Mouse (Mus musculus) kidney, postnatal 0 days (tissue): ENCODE measurements around the gene Scaf8. TPM values are rescaled to one million over a fixed set of nuclear protein-coding genes. Genes with fewer than 3 reads are reported as not detected.

ENCODE experiments used
- ATAC-seq: fragments of 200-750 bp; cut with Nextera tagmentation; replicated peaks from 2 replicates; pipeline ENCODE4 v1.8.0; 2017; ENCODE audit warnings: low read depth, moderate number of reproducible peaks, moderate TSS enrichment, moderate library complexity; ENCODE audit not compliant: low FRiP score
- DNase-seq: peaks from one replicate; pipeline ENCODE4 v3.0.0-alpha.2; 2016; ENCODE audit warnings: low spot score
- H3K27ac ChIP-seq: fragments of 300-500 bp; sonication (generic); 2 replicates; pipeline ENCODE4 v1.5.1; 2014; ENCODE audit warnings: mild to moderate bottlenecking
- H3K27me3 ChIP-seq: fragments of 300-500 bp; sonication (generic); 2 replicates; pipeline ENCODE4 v1.6.1; 2014; ENCODE audit warnings: low read length, mixed read lengths; ENCODE audit not compliant: insufficient read depth
- H3K36me3 ChIP-seq: fragments of 300-500 bp; sonication (generic); 2 replicates; pipeline ENCODE4 v1.6.1; 2014; ENCODE audit warnings: low read length, mixed read lengths; ENCODE audit not compliant: insufficient read depth
- H3K4me1 ChIP-seq: fragments of 300-500 bp; sonication (generic); replicated peaks from 2 replicates; pipeline ENCODE4 v1.6.1; 2014; ENCODE audit warnings: antibody characterized with exemption, low read length, mixed read lengths; ENCODE audit not compliant: insufficient read depth
- H3K4me2 ChIP-seq: fragments of 300-500 bp; sonication (generic); 2 replicates; pipeline ENCODE4 v1.6.1; 2014; ENCODE audit warnings: mild to moderate bottlenecking, low read length, moderate library complexity, mixed read lengths
- H3K4me3 ChIP-seq: fragments of 300-500 bp; sonication (generic); replicated peaks from 2 replicates; pipeline ENCODE4 v1.5.1; 2014; ENCODE audit warnings: low read depth, low read length
- H3K9ac ChIP-seq: fragments of 300-500 bp; sonication (generic); 2 replicates; pipeline ENCODE4 v1.6.1; 2014; ENCODE audit warnings: low read depth, low read length
- H3K9me3 ChIP-seq: fragments of 300-500 bp; sonication (generic); replicated peaks from 2 replicates; pipeline ENCODE4 v1.6.1; 2016; ENCODE audit warnings: low read length, inconsistent platforms, mixed read lengths
- CTCF ChIP-seq: IDR thresholded peaks from 2 replicates; pipeline ENCODE4 v1.5.1; 2016; ENCODE audit warnings: antibody characterized with exemption, low read depth, mild to moderate bottlenecking, moderate library complexity
- WGBS: fragments of 180-500 bp; shearing (Covaris S2); extraction: QIAGEN DNeasy Blood & Tissue Kit; methylation state at CpG from one replicate; pipeline ENCODE4 v1.1.7; 2014; 5-methylcytosine and 5-hydroxymethylcytosine counted together
- polyA plus RNA-seq: library from polyadenylated mRNA; unstranded; fragments of >200 nt; fragmentation: Nextera tagmentation; extraction: Ambion mirVana; gene quantifications from 2 replicates; pipeline ENCODE4 v1.2.1, GENCODE M21; 2015

Gene Scaf8
- polyA plus RNA-seq, 1 experiment from 2014 or later: 16.1 TPM

DNA sequence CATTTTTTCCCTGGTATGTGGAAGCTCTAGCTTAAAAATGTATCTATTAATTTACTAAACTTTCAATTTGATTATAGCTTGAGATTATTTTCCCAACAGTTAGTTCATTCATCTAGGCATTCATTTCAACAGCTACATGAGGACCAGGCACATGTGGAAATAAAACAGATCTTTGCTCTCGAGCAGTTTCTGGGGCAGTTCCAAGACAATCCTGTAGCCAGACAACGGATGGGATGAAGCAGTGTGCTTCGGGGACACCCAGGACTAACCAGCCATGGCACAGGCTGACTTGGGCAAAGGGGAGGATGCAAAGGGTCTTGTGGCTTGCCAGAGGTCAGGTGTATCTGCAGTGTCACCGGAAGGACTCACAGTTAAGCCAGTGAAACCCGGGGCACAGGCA lies 117.9 kb downstream of the Scaf8 start:
- 82% methylated on average over 5 of the region's 5 CpGs for whole genome bisulfite sequencing
- no peak for DNase-seq
- no peak for ATAC-seq

DNA sequence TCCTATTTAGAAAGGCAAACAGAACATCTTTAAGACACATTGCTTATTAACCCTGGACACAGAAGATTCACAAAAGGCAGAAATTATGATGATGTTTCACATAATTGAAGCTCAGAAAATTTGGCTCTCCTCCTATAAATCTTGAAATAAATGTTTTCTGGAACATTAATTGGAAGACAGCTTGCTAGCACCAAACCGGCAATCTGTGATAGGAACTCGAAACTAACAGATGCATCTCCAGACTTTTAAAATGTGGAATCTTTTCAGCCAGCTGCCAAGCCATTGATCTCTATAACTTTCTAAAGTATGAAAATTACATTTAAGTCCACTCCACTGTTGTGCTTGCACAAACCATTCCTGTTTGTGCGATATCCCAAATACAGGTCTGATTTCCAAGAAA lies 128.9 kb downstream of the Scaf8 start:
- H3K4me3 ChIP-seq: no peak overlapping the region
- WGBS: 83% methylated on average over 3 of the region's 3 CpGs
- DNase-seq (no peak), ATAC-seq (no peak)
- H3K9ac ChIP-seq: no peak overlapping the region
- no peaks in the 10 kb centered on the region for H3K9me3 ChIP-seq
- H3K27me3 ChIP-seq: no peaks in the 10 kb centered on the region
- no peaks in the 10 kb centered on the region for H3K36me3 ChIP-seq
- no peak overlapping the region for H3K4me2 ChIP-seq
- no peaks in the 10 kb centered on the region; the same call in 1 of the 2 replicates for H3K4me1 ChIP-seq
- H3K27ac ChIP-seq: no peak overlapping the region
- TF ChIP-seq CTCF: no peak

More for the DNA sequence above, 117.9 kb downstream of the Scaf8 start:
- Histone ChIP-seq H3K27me3 (no peaks in the 10 kb centered on the region), H3K36me3 (0 out of 2 replicates have a peak, but pooled peaks cover 4% of the 10 kb centered on the region), H3K9me3 (no peaks in the 10 kb centered on the region), H3K9ac (no peak overlapping the region), H3K27ac (no peak overlapping the region), H3K4me2 (no peak overlapping the region), H3K4me1 (no peaks in the 10 kb centered on the region), H3K4me3 (no peak overlapping the region)
- no peak for TF ChIP-seq CTCF

DNA sequence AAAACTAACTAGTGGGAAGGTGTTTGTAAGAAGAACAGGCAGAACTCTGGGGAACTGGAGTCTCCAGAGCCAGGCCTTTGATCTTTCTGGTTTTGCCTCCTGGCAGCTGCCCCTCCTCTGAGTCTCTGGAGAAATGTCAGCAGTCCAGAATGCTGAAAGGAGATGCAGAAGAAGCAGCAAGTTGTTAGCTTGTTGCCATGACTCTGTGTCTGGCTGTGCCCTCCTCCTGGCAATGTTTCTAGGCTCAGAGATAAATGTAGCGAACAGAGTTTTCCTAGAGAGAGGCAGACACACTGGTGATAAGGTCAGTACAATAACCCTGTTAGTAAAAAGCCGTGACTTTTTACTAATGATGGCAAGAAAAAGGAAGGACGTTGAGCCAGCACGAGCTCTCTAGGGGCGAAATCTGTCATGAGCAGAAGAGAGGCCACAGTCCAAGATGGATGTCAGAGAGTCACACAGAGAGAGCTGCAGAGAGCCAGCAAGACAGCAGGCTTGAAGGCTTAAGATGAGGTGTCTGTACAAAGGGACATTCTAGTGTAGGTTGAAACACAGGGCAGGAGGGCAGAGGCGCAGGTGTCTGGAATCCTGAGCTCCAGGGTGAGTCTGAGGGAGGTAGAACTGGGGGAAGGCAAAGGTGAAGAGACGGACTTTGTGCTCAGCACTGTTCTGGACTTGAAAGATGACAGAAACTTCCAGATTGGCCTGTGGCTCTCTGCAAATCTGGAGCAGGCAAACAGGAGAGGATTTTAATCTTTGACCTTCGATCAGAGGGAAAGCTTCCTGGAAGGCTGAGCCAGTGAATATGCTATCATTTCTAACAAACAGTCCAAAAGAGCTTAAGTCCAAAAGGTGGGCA lies 130.3 kb downstream of the Scaf8 start:
- peak overlapping the region; percentile 55 for H3K27ac ChIP-seq
- ATAC-seq (peak; percentile 91), DNase-seq (no peak)
- no peaks in the 10 kb centered on the region for H3K36me3 ChIP-seq
- no peak overlapping the region for H3K4me2 ChIP-seq
- no peaks in the 10 kb centered on the region for H3K9me3 ChIP-seq
- WGBS: 76% methylated on average over 8 of the region's 8 CpGs
- no peaks in the 10 kb centered on the region; the same call in 1 of the 2 replicates for H3K4me1 ChIP-seq
- H3K4me3 ChIP-seq: no peak overlapping the region
- 0 out of 2 replicates have a peak overlapping the region, but pooled peaks have one; percentile 13 for H3K9ac ChIP-seq
- H3K27me3 ChIP-seq: no peaks in the 10 kb centered on the region
- TF ChIP-seq CTCF: no peak

DNA sequence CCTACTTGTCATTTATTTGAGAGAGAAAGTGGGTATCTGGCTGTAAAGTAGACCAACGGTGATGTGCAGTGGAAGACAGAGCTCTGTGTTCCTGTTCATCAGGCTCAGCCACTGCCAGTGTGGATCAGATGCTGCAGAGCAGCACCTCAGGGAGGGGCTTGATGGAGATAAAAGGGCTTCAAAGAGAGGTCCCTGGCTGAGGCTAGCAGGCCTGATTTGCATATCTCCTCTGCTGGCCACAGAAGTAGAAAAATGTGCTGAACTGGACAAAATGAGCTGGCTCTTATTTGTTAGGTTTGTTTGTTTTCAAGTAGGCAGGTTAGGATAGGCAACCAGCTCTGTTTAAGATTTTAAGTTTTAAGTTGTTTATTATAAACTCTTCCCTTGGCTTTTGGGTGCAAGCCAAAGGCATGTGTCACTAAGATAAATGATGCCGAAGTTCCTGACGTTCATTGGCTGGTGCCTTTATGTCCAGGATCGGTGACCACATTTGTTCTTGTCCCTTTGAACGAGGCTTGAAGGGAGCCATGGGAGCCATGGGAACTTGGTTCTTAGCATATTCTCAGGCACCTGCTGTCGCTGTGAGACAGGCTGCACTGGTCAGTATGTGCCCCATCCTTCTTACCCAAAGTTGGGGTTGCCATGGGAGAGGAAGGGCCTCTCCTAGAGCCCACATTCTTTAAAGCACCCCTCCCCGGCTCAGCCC lies 132.0 kb downstream of the Scaf8 start:
- Histone ChIP-seq H3K27ac (no peak overlapping the region), H3K4me1 (no peaks in the 10 kb centered on the region; the same call in 1 of the 2 replicates), H3K9ac (no peak overlapping the region), H3K4me2 (no peak overlapping the region), H3K4me3 (no peak overlapping the region), H3K9me3 (no peaks in the 10 kb centered on the region), H3K36me3 (0 out of 2 replicates have a peak, but pooled peaks cover 2% of the 10 kb centered on the region), H3K27me3 (no peaks in the 10 kb centered on the region)
- WGBS: 29% methylated on average over 7 of the region's 7 CpGs
- DNase-seq (no peak), ATAC-seq (no peak)
- TF ChIP-seq CTCF: no peak

Other genes with a start within 250 kb of the Scaf8 start
- 3.2 and 3.3 TPM in 2 replicates for gene Tiam2, start 211.6 kb downstream of the Scaf8 start, polyA plus RNA-seq